Mouse (Mus musculus) liver, postnatal 0 days (tissue): Measurements from ENCODE around the gene Agpat1.

Source experiments
- CTCF ChIP-seq: sonication (generic); IDR thresholded peaks from 2 replicates; pipeline ENCODE4 v1.5.1; 2016; ENCODE audit warnings: antibody characterized with exemption, low read depth
- EP300 ChIP-seq: IDR thresholded peaks from 2 replicates; pipeline ENCODE4 v1.6.1; 2016; ENCODE audit warnings: antibody characterized with exemption, low read depth, mild to moderate bottlenecking

- TF ChIP-seq CTCF: no peak
- no peak for TF ChIP-seq EP300
These were observed 16.9 kb downstream of the Agpat1 start for GRCm38 (mm10) chr17:34621006-34621405.
